Mouse (Mus musculus): ENCODE results near the gene Coq8b. TPM values are rescaled to one million over a fixed set of nuclear protein-coding genes. Genes with fewer than 3 reads are reported as not detected.

Coq8b gene
- total RNA-seq, 1 experiment: 12.8 TPM

DNA sequence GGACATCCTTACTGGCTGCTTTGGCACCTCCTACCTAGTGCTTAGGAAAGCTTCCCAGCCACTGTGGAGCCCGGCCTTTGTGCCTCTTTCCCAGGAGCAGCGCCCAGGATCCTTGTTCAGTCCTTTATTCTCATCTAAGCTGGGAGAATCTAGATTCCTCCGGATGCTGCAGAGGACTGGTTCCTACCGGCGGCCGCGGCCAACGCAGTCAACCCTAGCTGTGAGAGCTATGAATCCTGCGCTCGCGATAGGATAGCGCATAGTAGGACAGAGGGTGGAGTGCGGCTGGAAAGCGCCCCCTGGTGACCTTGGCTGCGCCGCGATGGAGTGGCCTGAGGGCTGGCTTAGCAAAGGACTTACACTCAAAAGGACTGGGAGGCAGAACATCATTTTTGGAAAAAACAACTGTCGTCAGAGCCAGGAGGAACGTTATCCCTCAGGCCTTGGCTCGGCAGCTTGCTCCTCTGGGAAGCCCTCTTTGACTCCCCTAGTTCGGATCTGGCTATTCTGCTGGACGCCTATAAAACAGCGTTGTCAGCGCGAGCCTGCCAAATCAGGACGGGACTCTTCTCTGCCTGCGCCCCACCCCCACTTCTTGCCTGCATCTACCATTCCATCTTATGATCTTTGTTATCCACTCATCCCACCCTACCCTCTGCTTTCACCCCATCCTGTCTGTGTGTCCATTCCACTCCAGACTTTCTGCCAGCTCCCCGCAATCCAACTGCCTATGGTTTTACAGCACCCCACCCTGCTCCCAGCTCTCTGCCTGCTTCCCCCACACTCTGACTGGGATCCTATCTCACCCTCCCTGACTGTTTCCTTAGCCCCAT lies 52.3 kb downstream of the Coq8b start:
- Histone ChIP-seq H3K9ac (ENCODE audit: insufficient read depth, low read depth, low read length, poor library complexity, severe bottlenecking) (peak overlapping the region; percentile 74), H3K4me1 (ENCODE audit: control insufficient read depth in 2 of 2, insufficient read depth in 2 of 2, low read length in 2 of 2, poor library complexity in 1 of 2) (peaks cover 2 to 7% of the 10 kb centered on the region in 2 experiments; a peak in 1 of 4 replicates), H3K36me3 (ENCODE audit: control insufficient read depth, insufficient read depth, low read length, poor library complexity, severe bottlenecking) (peaks cover 4% of the 10 kb centered on the region; the same call in 1 of the 2 replicates), H3K4me3 (ENCODE audit: insufficient read depth in 1 of 2, low read depth in 1 of 2, low read length in 2 of 2, poor library complexity in 1 of 2, severe bottlenecking in 1 of 2) (peak overlapping the region; percentile 54 to 72), H3K27ac (ENCODE audit: insufficient read depth, low read depth, low read length, poor library complexity, severe bottlenecking) (peak overlapping the region; percentile 88), H3K9me3 (ENCODE audit: control insufficient read depth, insufficient read depth, low read depth, low read length) (no peaks in the 10 kb centered on the region)
- TF ChIP-seq ZC3H11A (IDR thresholded peaks at IDR 0.05; ENCODE audit: borderline replicate concordance, low read depth, low read length) (no peak), CHD2 (IDR thresholded peaks at IDR 0.05; ENCODE audit: low read depth, low read length) (peak; percentile 92), HCFC1 (IDR thresholded peaks at IDR 0.05; ENCODE audit: borderline replicate concordance, insufficient read depth, low read length) (no peak), ZNF384 (IDR thresholded peaks at IDR 0.05; ENCODE audit: low read depth, low read length) (no peak), MAFK (IDR thresholded peaks at IDR 0.05; ENCODE audit: insufficient read depth, low read depth, low read length) (0 out of 2 replicates have a peak, but pooled peaks have one; percentile 45)
- in situ Hi-C loops (cut with MboI; ENCODE audit: low sequenced_read_pairs in 2 of 2, unreplicated experiment in 2 of 2): loop anchor here in 1 of 2 experiments (25.0 kb wide), 1 partner anchor 402 kb away; the partner anchor contains the start of gene Zfp607b
- peak; percentile 90 for DNase-seq (ENCODE audit: low read depth, low spot score)

DNA sequence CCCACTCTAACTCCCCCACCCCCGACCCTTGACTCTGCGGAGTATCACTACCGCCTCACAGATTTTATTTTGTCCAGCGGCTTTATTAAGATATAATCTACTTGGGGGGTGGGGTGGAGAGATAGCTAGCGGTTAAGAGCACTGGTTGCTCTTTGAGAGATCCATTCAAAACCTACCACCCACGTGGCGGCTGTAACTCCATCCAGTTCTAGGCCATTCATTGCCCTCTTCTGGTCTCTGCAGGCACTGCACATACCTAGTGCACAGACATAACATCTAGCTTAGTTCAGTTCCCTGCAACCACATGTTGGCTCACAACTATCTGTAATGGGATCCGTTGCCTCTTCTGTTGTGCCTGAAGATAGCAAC lies 52.9 kb downstream of the Coq8b start:
- H3K9ac ChIP-seq (ENCODE audit: insufficient read depth, low read depth, low read length, poor library complexity, severe bottlenecking): peak overlapping the region; percentile 72
- H3K27ac ChIP-seq (ENCODE audit: insufficient read depth, low read depth, low read length, poor library complexity, severe bottlenecking): peak overlapping the region; percentile 88
- no peaks in the 10 kb centered on the region for H3K9me3 ChIP-seq (ENCODE audit: control insufficient read depth, insufficient read depth, low read depth, low read length)
- H3K4me1 ChIP-seq (ENCODE audit: control insufficient read depth in 2 of 2, insufficient read depth in 2 of 2, low read length in 2 of 2, poor library complexity in 1 of 2): peaks cover 2 to 7% of the 10 kb centered on the region in 2 experiments; a peak in 1 of 4 replicates
- in situ Hi-C loops (cut with MboI; ENCODE audit: low sequenced_read_pairs in 2 of 2, unreplicated experiment in 2 of 2): loop anchor here in 1 of 2 experiments (25.0 kb wide), 1 partner anchor 402 kb away; the partner anchor contains the start of gene Zfp607b
- H3K36me3 ChIP-seq (ENCODE audit: control insufficient read depth, insufficient read depth, low read length, poor library complexity, severe bottlenecking): peaks cover under 1% of the 10 kb centered on the region; the same call in 1 of the 2 replicates
- DNase-seq (ENCODE audit: low read depth, low spot score): peak; percentile 86
- H3K4me3 ChIP-seq (ENCODE audit: insufficient read depth in 1 of 2, low read depth in 1 of 2, low read length in 2 of 2, poor library complexity in 1 of 2, severe bottlenecking in 1 of 2): peak overlapping the region; percentile 54 to 72
- peak; percentile 60; the same call in 1 of the 2 replicates for TF ChIP-seq ZC3H11A (IDR thresholded peaks at IDR 0.05; ENCODE audit: borderline replicate concordance, low read depth, low read length)
- TF ChIP-seq ZNF384 (IDR thresholded peaks at IDR 0.05; ENCODE audit: low read depth, low read length): no peak
- TF ChIP-seq CHD2 (IDR thresholded peaks at IDR 0.05; ENCODE audit: low read depth, low read length): no peak

DNA sequence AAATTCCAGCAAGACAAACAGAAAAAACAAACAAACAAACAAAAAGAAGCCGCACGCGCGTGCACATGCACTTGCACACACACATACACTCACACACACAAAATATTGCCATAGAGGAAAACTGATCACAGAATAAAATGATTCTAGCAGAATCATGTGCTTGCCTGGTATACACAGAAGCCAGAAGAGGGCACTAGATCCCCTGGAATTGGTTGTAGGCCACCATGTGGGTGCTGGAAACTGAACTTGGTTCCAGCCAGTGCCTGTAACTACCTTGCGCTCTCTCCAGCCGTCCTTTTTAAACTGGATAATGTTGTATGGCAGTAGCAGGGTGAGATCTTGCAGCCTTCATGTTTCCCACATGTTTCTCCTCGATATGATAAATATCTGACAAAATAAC lies 55.9 kb downstream of the Coq8b start:
- Histone ChIP-seq H3K36me3 (ENCODE audit: control insufficient read depth, insufficient read depth, low read length, poor library complexity, severe bottlenecking) (no peaks in the 10 kb centered on the region), H3K4me3 (ENCODE audit: insufficient read depth in 1 of 2, low read depth in 1 of 2, low read length in 2 of 2, poor library complexity in 1 of 2, severe bottlenecking in 1 of 2) (no peak overlapping the region), H3K9me3 (ENCODE audit: control insufficient read depth, insufficient read depth, low read depth, low read length) (no peaks in the 10 kb centered on the region), H3K4me1 (ENCODE audit: control insufficient read depth in 2 of 2, insufficient read depth in 2 of 2, low read length in 2 of 2, poor library complexity in 1 of 2) (no peaks in the 10 kb centered on the region; a peak in 1 of 4 replicates), H3K27ac (ENCODE audit: insufficient read depth, low read depth, low read length, poor library complexity, severe bottlenecking) (no peak overlapping the region), H3K9ac (ENCODE audit: insufficient read depth, low read depth, low read length, poor library complexity, severe bottlenecking) (no peak overlapping the region)
- no peak for DNase-seq (ENCODE audit: low read depth, low spot score)
- TF ChIP-seq MAFK (IDR thresholded peaks at IDR 0.05; ENCODE audit: insufficient read depth, low read depth, low read length) (no peak), ZC3H11A (IDR thresholded peaks at IDR 0.05; ENCODE audit: borderline replicate concordance, low read depth, low read length) (0 out of 2 replicates have a peak, but pooled peaks have one; percentile 50)
- in situ Hi-C loops (cut with MboI; ENCODE audit: low sequenced_read_pairs in 2 of 2, unreplicated experiment in 2 of 2): loop anchor here in 1 of 2 experiments (25.0 kb wide), 1 partner anchor 399 kb away; the partner anchor contains the start of gene Zfp607b

DNA sequence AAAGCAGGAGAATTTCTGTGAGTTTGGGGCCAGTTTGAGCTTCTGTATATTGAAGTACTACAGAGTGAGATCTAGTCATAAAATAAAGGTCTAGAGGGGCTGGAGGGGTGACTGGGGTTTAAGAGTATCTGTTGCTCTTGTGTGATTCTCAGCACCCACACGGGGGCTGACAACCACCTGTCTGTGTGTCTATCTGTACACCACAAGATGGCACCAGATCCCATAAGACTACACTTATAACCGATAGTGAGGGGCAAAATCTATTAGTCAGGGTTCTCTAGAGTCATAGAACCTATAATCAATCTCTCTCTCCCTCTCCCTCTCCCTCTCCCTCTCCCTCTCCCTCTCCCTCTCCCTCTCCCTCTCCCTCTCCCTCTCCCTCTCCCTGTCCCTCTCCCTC lies 57.7 kb downstream of the Coq8b start:
- no peak for DNase-seq (ENCODE audit: low read depth, low spot score)
- TF ChIP-seq HCFC1 (IDR thresholded peaks at IDR 0.05; ENCODE audit: borderline replicate concordance, insufficient read depth, low read length) (no peak), ZC3H11A (IDR thresholded peaks at IDR 0.05; ENCODE audit: borderline replicate concordance, low read depth, low read length) (peak; percentile 57; the same call in 1 of the 2 replicates)
- no peaks in the 10 kb centered on the region for H3K36me3 ChIP-seq (ENCODE audit: control insufficient read depth, insufficient read depth, low read length, poor library complexity, severe bottlenecking)
- in situ Hi-C loops (cut with MboI; ENCODE audit: low sequenced_read_pairs in 2 of 2, unreplicated experiment in 2 of 2): loop anchor here (5.0 to 25.0 kb wide), 2 partner anchors 112 to 397 kb away; partner anchors contain the start of gene Zfp607b (in 1 of the 2)
- H3K9ac ChIP-seq (ENCODE audit: insufficient read depth, low read depth, low read length, poor library complexity, severe bottlenecking): no peak overlapping the region
- no peaks in the 10 kb centered on the region for H3K9me3 ChIP-seq (ENCODE audit: control insufficient read depth, insufficient read depth, low read depth, low read length)
- H3K27ac ChIP-seq (ENCODE audit: insufficient read depth, low read depth, low read length, poor library complexity, severe bottlenecking): no peak overlapping the region
- H3K4me3 ChIP-seq (ENCODE audit: insufficient read depth in 1 of 2, low read depth in 1 of 2, low read length in 2 of 2, poor library complexity in 1 of 2, severe bottlenecking in 1 of 2): no peak overlapping the region
- no peaks in the 10 kb centered on the region; a peak in 1 of 4 replicates for H3K4me1 ChIP-seq (ENCODE audit: control insufficient read depth in 2 of 2, insufficient read depth in 2 of 2, low read length in 2 of 2, poor library complexity in 1 of 2)

All from ES-E14 (cell line).